Mouse (Mus musculus): ENCODE measurements around the gene Rnf19b. TPM values are rescaled to one million over a fixed set of nuclear protein-coding genes. Genes with fewer than 3 reads are reported as not detected.
A peak's percentile ranks its signal among the peaks of the same experiment; 100 is the strongest.

The Rnf19b gene
- total RNA-seq, 2 experiments from 2014 or later: 13.6 to 15.5 TPM

DNA sequence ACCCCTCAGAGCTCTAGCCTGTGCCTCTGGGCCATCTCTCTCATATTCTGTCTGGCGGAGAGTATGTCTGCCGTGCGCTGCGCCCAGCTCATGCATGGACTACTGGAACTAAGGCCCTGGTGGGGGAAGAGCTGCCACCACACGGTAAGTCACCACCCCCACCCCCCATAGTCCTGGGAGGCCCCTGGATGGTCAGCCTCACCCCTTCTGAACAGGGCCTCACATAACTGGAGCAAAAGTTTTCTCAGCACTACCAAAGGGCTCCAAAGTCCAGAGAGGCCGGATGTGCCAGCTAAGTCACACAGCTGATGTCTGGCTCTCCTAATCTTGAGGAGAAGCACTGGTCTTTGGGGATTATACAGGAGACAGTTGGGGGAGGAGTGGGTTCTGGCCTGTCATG, 52.7 kb downstream of the Rnf19b start:
- no peak for DNase-seq
- intact Hi-C loops (cut with DNase I; ENCODE audit: low total_unique reads): no loop called here

- intact Hi-C loops (cut with DNase I; ENCODE audit: low total_unique reads): no loop called here
- DNase-seq: no peak
Measured at GRCm38 (mm10) chr4:129111350-129111749, 53.3 kb downstream of the Rnf19b start.

DNA sequence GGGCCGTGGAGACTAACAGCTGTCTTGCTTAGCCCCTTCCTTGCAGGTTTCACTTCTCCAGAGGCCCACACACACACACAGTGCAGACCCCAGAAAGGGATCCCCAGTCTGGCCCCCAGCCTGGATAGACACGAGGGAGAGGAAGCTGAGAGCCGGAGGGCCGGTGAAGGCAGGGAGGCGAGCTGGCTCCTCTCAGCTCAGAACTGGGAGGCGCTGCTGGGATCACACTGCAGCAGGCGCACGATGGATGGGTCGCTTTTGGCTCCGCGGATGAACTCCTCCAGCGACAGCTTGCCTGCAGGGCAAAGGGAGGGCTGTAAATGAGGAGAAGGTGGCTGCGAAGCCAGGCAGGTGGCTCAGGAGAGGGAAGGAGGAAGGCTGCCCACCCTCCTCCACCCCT, 54.2 kb downstream of the Rnf19b start:
- DNase-seq: no peak
- intact Hi-C loops (cut with DNase I; ENCODE audit: low total_unique reads): no loop called here

- peak; percentile 72 for DNase-seq
- intact Hi-C loops (cut with DNase I; ENCODE audit: low total_unique reads): no loop called here
Measured at GRCm38 (mm10) chr4:129113083-129113988, 55.3 kb downstream of the Rnf19b start.

DNA sequence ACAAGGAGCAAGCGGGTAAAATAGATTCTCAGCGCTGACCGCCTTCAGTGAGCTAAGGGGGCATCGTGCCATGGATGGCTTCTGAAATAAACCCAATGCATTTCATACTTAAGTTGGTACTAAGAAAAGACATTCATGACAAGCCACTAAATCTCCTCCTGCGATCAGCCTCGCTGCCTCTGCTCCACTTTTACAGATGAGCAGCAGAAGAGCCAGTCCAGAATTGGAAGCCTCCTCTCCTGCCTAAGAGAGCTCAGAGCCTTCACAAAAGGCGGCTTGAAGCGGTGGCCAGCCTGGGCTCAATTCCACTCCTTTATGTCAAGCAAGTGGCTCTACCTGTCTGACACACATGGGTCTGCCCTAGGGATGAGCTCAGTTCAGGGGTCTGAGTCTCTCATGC, 58.6 kb downstream of the Rnf19b start:
- no peak for DNase-seq
- intact Hi-C loops (cut with DNase I; ENCODE audit: low total_unique reads): no loop called here

DNA sequence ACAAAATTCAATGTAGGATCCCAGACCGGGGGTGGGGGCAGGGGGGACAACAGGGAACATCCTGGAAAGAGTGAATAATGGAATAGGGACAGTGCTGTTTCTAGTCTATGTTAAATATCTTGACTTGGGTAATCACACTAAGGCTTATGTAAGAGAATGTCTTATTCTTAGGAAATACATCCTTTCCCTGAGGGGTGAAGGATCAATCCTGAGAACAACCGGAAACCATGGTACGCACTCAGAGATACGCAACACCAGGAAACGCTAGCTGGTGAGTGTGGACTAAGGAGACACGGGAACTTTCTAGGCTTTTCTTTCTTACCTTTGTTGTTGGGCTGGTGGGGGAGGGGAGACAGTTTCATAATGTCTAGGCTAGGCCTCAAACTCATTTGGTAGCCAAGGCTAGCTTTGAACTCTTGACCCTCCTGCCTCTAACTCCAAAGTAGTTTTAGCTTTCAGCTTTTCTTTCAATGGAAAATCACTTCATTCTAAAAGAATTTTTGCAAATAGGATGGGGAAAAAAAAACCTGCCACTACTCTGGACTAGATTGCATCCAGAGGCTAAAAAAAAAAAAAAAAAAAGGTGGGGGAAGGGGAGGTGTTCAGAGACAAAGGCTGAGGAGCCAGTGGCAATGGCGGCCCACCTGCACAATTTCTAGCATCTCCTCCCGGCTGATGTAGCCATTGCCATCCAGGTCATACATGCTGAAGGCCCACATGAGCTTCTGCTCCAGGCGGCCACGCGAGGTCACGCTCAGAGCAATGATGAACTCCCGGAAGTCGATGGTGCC, 59.8 kb downstream of the Rnf19b start:
- intact Hi-C loops (cut with DNase I; ENCODE audit: low total_unique reads): no loop called here
- DNase-seq: no peak

GRCm38 (mm10) chr4:129119708-129120107, 61.6 kb downstream of the Rnf19b start:
- intact Hi-C loops (cut with DNase I; ENCODE audit: low total_unique reads): no loop called here
- DNase-seq: no peak

DNA sequence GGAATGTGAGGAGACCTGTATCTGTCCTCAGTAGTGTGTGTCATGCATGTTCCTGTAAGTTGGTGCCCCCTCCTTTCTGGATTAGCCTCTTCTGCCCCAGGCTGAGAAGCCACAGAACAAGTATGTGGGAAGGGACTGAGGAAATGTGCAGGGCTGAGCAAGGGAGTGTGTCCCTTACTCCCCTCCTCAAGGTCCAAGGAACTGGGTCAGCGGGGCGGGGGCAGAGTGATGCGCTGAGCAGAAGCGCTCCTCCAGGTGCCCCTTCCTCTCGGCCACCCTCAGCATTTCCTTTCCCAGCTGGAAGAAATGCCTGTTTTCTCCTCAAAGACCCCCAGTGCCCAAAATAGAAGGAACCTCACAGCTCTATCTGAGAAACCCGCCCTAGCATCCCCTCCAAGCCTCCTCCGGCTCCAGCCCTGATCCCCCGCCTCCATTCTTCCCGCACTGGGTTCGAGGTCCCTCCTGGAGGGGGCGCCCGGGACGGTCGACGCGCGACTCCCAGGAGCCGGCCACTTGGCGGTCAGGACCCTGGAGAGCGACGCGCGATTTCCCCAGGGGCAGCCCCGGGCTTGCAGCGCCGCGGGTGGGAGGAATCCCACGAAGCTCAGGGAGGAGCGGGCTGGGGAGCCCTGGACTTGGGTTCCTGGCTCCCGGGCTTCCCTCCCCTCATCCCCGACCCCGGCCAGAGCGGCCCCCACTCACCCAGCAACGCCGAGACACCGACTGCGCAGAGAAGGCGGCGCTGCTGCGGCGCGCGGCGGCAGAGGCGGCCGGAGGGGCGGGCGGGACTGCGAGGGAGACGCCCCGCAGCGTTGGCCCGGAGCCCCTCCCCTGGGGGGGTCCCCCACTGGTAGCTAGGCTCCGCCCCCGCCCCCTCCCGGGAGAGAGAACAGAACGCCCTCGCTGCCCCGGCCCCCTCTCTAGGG, 62.7 kb downstream of the Rnf19b start:
- peak; percentile 70 for DNase-seq
- intact Hi-C loops (cut with DNase I; ENCODE audit: low total_unique reads): no loop called here

DNA sequence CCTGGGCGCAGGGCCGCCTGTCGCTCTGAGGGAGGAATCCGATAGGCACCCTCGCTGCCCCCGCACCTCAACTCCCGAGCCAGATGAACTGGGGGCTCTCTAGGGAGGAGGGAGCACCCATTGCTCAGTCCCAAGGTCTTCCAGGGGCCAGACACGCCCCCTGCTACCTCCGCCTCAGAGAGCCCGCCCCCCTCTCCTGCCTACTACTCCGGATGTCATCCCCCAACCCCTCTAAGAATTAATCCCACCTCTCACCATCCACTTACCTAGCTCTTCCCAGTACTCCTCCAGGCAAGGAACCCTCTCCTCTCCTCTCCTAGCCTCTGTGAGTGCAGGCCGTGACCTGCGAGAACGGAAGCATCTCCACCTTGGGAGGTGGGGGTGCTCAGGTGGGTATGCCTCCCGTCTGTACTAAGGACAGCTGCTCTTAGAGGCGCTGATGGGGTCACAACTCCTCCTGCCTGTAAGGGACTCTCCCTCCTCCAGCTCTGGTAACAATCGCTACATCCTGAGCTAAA, 63.6 kb downstream of the Rnf19b start, which contains the start of gene Hpca:
Hpca (minus strand) TSS at position 468 of the 518 bp plus-strand sequence.
- intact Hi-C loops (cut with DNase I; ENCODE audit: low total_unique reads): no loop called here
- no peak for DNase-seq

DNA sequence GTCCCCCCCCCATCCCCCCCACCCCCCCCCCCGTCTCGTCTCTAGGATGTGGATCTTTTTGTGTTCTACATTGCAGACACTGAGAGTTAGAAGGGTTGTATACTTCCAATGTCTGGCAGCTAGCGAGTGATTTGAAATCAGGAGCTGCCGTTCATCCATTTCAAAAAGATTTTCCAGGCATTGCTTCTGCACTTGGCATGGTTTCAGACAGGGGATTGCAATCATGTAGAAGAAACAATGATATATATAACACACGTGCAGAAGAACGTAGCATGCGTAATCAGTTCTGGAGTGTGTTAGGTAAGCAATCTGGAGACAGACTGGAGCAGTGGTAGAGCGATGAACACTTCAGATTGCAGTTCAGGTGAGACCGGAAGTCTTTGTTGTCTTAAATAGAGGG, 64.0 kb downstream of the Rnf19b start:
- DNase-seq: no peak
- intact Hi-C loops (cut with DNase I; ENCODE audit: low total_unique reads): no loop called here

DNA sequence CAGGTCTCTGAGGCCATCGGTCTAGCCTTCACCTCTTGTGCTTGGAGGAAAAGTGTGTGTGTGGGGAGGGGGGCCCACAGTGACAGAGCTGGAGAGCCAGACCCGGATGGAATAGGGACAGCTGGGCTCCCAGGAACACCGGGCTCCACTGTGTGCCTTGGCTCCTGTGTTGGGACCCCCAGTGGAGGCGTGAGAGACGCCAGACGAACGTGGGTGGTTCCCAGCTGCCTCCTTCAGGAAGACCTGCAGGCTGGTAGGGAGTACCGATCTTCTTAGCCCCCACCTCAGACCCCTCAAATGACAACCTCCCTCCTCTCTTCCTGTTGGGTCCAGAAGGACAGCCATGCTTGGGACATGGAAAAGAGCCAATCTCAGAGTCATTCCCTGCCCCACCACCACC, 64.6 kb downstream of the Rnf19b start:
- intact Hi-C loops (cut with DNase I; ENCODE audit: low total_unique reads): no loop called here
- DNase-seq: no peak

GRCm38 (mm10) chr4:129124652-129125146, 66.6 kb downstream of the Rnf19b start:
- DNase-seq: no peak
- intact Hi-C loops (cut with DNase I; ENCODE audit: low total_unique reads): no loop called here

GRCm38 (mm10) chr4:129125736-129126451, 67.8 kb downstream of the Rnf19b start:
- intact Hi-C loops (cut with DNase I; ENCODE audit: low total_unique reads): no loop called here
- DNase-seq: peak; percentile 38

DNA sequence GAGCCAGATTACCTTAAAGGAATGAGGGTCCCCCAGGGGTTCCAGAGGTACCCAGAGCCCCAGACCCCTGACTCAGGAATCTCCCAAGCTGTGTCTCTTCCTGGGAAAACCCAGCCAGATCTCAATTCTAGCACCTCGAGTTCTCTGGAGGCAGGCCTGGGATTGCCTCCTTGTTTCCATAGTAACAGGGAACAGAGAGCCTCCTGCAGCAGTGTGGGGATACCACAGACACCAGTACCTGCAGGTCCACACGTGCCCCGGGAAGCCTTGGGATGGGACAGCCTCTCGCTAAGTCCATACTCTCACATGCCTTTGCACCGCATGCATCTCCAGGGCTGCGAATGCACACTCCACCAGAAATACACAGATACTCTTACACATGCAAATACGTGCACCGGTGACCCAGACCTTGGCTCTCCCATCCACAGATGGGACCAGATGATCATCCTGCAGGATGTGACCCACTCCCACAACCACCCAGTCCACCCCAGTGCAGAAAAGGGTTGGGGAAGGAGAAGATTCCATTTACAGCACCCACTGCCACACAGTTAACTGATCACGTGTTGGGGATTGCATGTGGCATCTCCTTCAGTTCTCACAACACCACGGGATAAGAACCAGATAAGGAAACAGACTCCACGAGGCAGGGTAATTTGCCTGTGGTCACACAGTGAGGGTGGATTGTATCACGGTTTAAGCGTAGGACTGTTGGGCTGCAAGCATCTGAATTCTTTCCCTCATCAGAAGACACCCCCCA, 70.7 kb downstream of the Rnf19b start:
- no peak for DNase-seq
- intact Hi-C loops (cut with DNase I; ENCODE audit: low total_unique reads): no loop called here

DNA sequence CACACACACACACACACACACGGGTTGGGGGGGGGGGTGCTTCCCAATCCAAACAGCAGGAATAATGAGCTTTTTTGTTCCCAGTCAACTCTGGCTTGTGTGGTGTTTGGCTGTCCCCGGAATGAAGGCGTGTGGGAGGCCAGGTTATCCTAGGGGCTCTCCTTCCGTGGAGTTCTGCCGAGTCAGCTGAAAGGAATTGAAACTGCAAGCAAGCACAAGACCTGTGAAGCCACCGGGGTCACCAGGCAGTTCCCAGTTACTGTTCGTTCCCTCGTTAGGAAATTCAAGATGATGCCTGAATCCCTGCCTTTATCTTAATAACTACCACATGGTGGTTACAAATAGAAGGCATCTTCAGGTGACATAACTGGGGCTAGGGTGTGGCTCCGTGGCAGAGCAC, 71.3 kb downstream of the Rnf19b start:
- DNase-seq: no peak
- intact Hi-C loops (cut with DNase I; ENCODE audit: low total_unique reads): no loop called here

GRCm38 (mm10) chr4:129130149-129130548, 72.1 kb downstream of the Rnf19b start:
- intact Hi-C loops (cut with DNase I; ENCODE audit: low total_unique reads): loop anchor here (10.0 kb wide), 1 partner anchor 145 kb away; no protein-coding TSS in a partner anchor
- DNase-seq: no peak

GRCm38 (mm10) chr4:129130755-129131303, 72.8 kb downstream of the Rnf19b start:
- no peak for DNase-seq
- intact Hi-C loops (cut with DNase I; ENCODE audit: low total_unique reads): loop anchor here (10.0 kb wide), 1 partner anchor 144 kb away; no protein-coding TSS in a partner anchor
